ENCODE assay signal across 9 mouse cellular contexts in the genomic region with DNA sequence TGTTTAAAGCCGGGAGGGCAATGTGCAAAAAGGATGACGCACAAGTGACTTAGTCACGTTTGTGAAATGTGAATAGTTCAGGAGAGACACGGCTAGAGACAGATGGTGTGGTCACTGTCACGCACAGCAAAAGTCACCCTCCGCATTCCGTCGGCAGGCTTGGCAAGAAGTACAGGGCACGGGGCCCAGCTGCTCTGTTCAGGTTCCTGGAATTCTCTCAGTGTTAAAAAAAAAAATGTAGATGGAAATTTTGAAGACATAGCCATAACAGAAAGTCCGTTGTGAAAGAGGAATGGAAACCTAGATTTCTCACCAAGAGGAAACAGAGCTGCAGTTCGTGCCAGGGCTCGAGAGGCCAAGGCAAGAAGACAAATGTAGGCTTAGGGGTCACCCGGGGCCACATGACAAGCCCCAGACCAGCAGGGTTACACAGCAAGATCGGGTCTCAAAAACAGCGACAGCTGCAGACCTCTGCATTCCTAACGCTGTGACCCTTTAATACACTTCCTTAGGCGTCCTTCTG. TPM values are rescaled to one million over a fixed set of nuclear protein-coding genes. Genes with fewer than 3 reads are reported as not detected.
DNase-seq lines count a peak whose midpoint lies in the region; ATAC-seq and TF ChIP-seq lines count a peak whose summit lies in the region.
"Had no signal": no experiment of that assay in that cellular context is flagged by ENCODE, and none has a peak within 500 bp of the region (broad histone marks: within the 10 kb centered on the region; RNA-seq: fewer than 3 reads in every experiment).

No protein-coding gene starts in this region.

- peaks cover 0 to 15% of the 10 kb centered on the region in 2 experiments; a peak in 2 of 4 replicates for H3K36me3 ChIP-seq in MEL (ENCODE audit: control insufficient read depth in 1 of 2, insufficient read depth in 2 of 2, low read length in 2 of 2)
- H3K36me3 ChIP-seq in kidney, adult 2 months (ENCODE audit: control insufficient read depth, insufficient read depth, low read length), result no peaks in the 10 kb centered on the region
- peaks cover 5% of the 10 kb centered on the region for H3K36me3 ChIP-seq in midbrain, embryonic 14.5 days (ENCODE audit: control insufficient read depth, insufficient read depth, low read length)

- TF ChIP-seq RAD21 in MEL (IDR thresholded peaks at IDR 0.05; ENCODE audit: low read depth, low read length), result no peak

- peak; percentile 23 for DNase-seq in embryo, embryonic 10.5 days (ENCODE audit: low spot score)
- no peak for DNase-seq in embryo, embryonic 9.5 days (ENCODE audit: extremely low spot score)
- peak; percentile 61 for DNase-seq in MEL (ENCODE audit: low read depth, low spot score)
- DNase-seq in kidney, adult 2 months, result peak; percentile 82
- peak; percentile 68 to 84 for DNase-seq in lung, postnatal 4 days
- DNase-seq in layer of hippocampus, adult 8-10 months (ENCODE audit: low spot score in 2 of 2), result no peak
- no peak for DNase-seq in midbrain, embryonic 14.5 days

- WGBS in kidney, adult 2 months, result 18% methylated on average over 17 of the region's 17 CpGs
- 57% methylated on average over 17 of the region's 17 CpGs for WGBS in midbrain, embryonic 14.5 days

- H3K9ac ChIP-seq in MEL (ENCODE audit: control insufficient read depth, low read depth, low read length, poor library complexity, severe bottlenecking), result peak overlapping the region; percentile 56
- H3K9ac ChIP-seq in midbrain, embryonic 14.5 days (replicated peaks; ENCODE audit: low read length), result no peak overlapping the region
- H3K9ac ChIP-seq: neural tube, embryonic 13.5 days had no signal

- H3K4me2 ChIP-seq in midbrain, embryonic 14.5 days (ENCODE audit: low read length), result no peak overlapping the region
- H3K4me2 ChIP-seq: neural tube, embryonic 13.5 days had no signal

- H3K27ac ChIP-seq in MEL (ENCODE audit: control insufficient read depth, low read depth, low read length), result peak overlapping the region; percentile 32
- peak overlapping the region; percentile 89 for H3K27ac ChIP-seq in embryonic fibroblast, embryonic 13.5 days (ENCODE audit: insufficient read depth, low read length)
- peak overlapping the region; percentile 43; the same call in 1 of the 2 replicates for H3K27ac ChIP-seq in kidney, adult 2 months (ENCODE audit: insufficient read depth, low read depth, low read length)
- no peak overlapping the region for H3K27ac ChIP-seq in midbrain, embryonic 14.5 days (replicated peaks; ENCODE audit: low read depth, low read length)
- H3K27ac ChIP-seq: neural tube, embryonic 13.5 days had no signal

- peak overlapping the region; percentile 53 to 72 for H3K4me3 ChIP-seq in MEL (ENCODE audit: control insufficient read depth in 1 of 2, insufficient read depth in 1 of 2, low read depth in 2 of 2, low read length in 2 of 2)
- H3K4me3 ChIP-seq in embryonic fibroblast, embryonic 13.5 days (ENCODE audit: insufficient read depth, low read length), result no peak overlapping the region
- H3K4me3 ChIP-seq in kidney, adult 2 months (ENCODE audit: insufficient read depth, low read depth, low read length), result no peak overlapping the region
- H3K4me3 ChIP-seq in midbrain, embryonic 14.5 days (replicated peaks; ENCODE audit: low read depth, low read length), result no peak overlapping the region
- H3K4me3 ChIP-seq: neural tube, embryonic 13.5 days had no signal

- peaks cover 12 to 30% of the 10 kb centered on the region in 2 experiments for H3K4me1 ChIP-seq in MEL (ENCODE audit: control insufficient read depth in 1 of 2, insufficient read depth in 2 of 2, low read length in 2 of 2)
- no peaks in the 10 kb centered on the region for H3K4me1 ChIP-seq in embryonic fibroblast, embryonic 13.5 days (ENCODE audit: control insufficient read depth, insufficient read depth, low read length)
- H3K4me1 ChIP-seq in kidney, adult 2 months (ENCODE audit: control insufficient read depth, insufficient read depth, low read length), result peaks cover 3% of the 10 kb centered on the region; the same call in 1 of the 2 replicates
- 0 out of 2 replicates have a peak, but pooled peaks cover 3% of the 10 kb centered on the region for H3K4me1 ChIP-seq in midbrain, embryonic 14.5 days (ENCODE audit: control insufficient read depth, insufficient read depth, low read length)

- no peak for TF ChIP-seq CTCF in MEL (IDR thresholded peaks at IDR 0.05 in 2 of 3, conservative IDR thresholded peaks at IDR 0.05 in 1 of 3; ENCODE audit: control insufficient read depth in 1 of 3, insufficient read depth in 1 of 3, low read depth in 2 of 3, low read length in 3 of 3, poor library complexity in 1 of 3, severe bottlenecking in 1 of 3)
- no peak for TF ChIP-seq CTCF in embryonic fibroblast, embryonic 13.5 days (IDR thresholded peaks at IDR 0.05; ENCODE audit: borderline replicate concordance, insufficient read depth, low read length)
- TF ChIP-seq CTCF in kidney, adult 2 months (conservative IDR thresholded peaks at IDR 0.05; ENCODE audit: insufficient read depth, insufficient read length, low read depth, low read length), result no peak

- H3K9me3 ChIP-seq in MEL (replicated peaks; ENCODE audit: insufficient read depth, low read length), result no peaks in the 10 kb centered on the region
- H3K9me3 ChIP-seq in midbrain, embryonic 14.5 days (ENCODE audit: control insufficient read depth, low read length), result no peaks in the 10 kb centered on the region
- H3K9me3 ChIP-seq: neural tube, embryonic 13.5 days had no signal

- no peaks in the 10 kb centered on the region; the same call in 1 of the 2 replicates for H3K79me2 ChIP-seq in MEL (ENCODE audit: control insufficient read depth, insufficient read depth, low read length, poor library complexity)

- TF ChIP-seq EP300 in MEL (IDR thresholded peaks at IDR 0.05; ENCODE audit: low read depth in 1 of 2, low read length in 2 of 2), result no peak

- TF ChIP-seq POLR2A in MEL (IDR thresholded peaks at IDR 0.05; ENCODE audit: control insufficient read depth in 1 of 2, insufficient read depth in 1 of 2, low read depth in 1 of 2, low read length in 2 of 2, poor library complexity in 1 of 2), result no peak
- TF ChIP-seq POLR2A in embryonic fibroblast, embryonic 13.5 days (IDR thresholded peaks at IDR 0.05; ENCODE audit: low read depth, low read length), result 0 out of 2 replicates have a peak, but pooled peaks have one; percentile 5
- TF ChIP-seq POLR2A in kidney, adult 2 months (IDR thresholded peaks at IDR 0.05; ENCODE audit: low read depth, low read length), result no peak

- no peak for ATAC-seq in midbrain, embryonic 14.5 days (ENCODE audit: low FRiP score, low TSS enrichment)

- H3K27me3 ChIP-seq in MEL (ENCODE audit: control insufficient read depth in 1 of 2, insufficient read depth in 2 of 2, low read length in 2 of 2), result no peaks in the 10 kb centered on the region
- H3K27me3 ChIP-seq in kidney, adult 2 months (replicated peaks; ENCODE audit: control insufficient read depth, insufficient read depth, low read length), result no peaks in the 10 kb centered on the region
- H3K27me3 ChIP-seq in midbrain, embryonic 14.5 days (ENCODE audit: control insufficient read depth, insufficient read depth, low read length), result no peaks in the 10 kb centered on the region
- H3K27me3 ChIP-seq: neural tube, embryonic 13.5 days had no signal

TF ChIP-seq in MEL, 35 proteins besides CTCF, POLR2A, EP300 and RAD21 (continues in another document):
- no peak for TF ChIP-seq TBP (IDR thresholded peaks at IDR 0.05; ENCODE audit: low read depth, low read length)

RNA-seq across cellular contexts. Expression of gene Olfr279, which starts 20.7 kb away (rescaled TPM):
- total RNA-seq in MEL (2012; rRNA removed), result under 0.01 TPM in 1 of 2 replicates, not detected in the other
- polyA plus RNA-seq in MEL (2012; ENCODE audit: insufficient read depth in 1 of 2, insufficient read length in 2 of 2, low read depth in 1 of 2, low replicate concordance in 2 of 2, missing spikeins in 1 of 2), result 10 to 100 TPM in 1 of 2 experiments, under 1 TPM in 1; 0.03 to 81.4 TPM
- not detected in 2 replicates for polyA plus RNA-seq in embryonic fibroblast, embryonic 13.5 days (2011; ENCODE audit: insufficient read length, low read depth, missing spikeins)
- polyA plus RNA-seq in kidney, adult 2 months (2012; rRNA removed), result not detected in 2 replicates
- total RNA-seq in layer of hippocampus, adult 8-10 months (2022), result not detected
- polyA plus RNA-seq in midbrain, embryonic 14.5 days (2014; fragmentation: Nextera tagmentation; extraction: Ambion mirVana), result not detected in 2 replicates
- polyA plus RNA-seq: neural tube, embryonic 13.5 days had no signal

RNA-seq across cellular contexts. Expression of gene Kansl2, which starts 21.2 kb away (rescaled TPM):
- 150 and 157 TPM in 2 replicates for total RNA-seq in MEL (2012; rRNA removed)
- polyA plus RNA-seq in MEL (2012; ENCODE audit: insufficient read depth in 1 of 2, insufficient read length in 2 of 2, low read depth in 1 of 2, low replicate concordance in 2 of 2, missing spikeins in 1 of 2), result 100 to 1,000 TPM in 1 of 2 experiments, not detected in 1; 170 TPM
- polyA plus RNA-seq in embryonic fibroblast, embryonic 13.5 days (2011; ENCODE audit: insufficient read length, low read depth, missing spikeins), result 91.2 and 117 TPM in 2 replicates
- 32.0 and 33.1 TPM in 2 replicates for polyA plus RNA-seq in kidney, adult 2 months (2012; rRNA removed)
- 10 to 100 TPM; 54.1 to 60.0 (median 57.2) TPM for total RNA-seq in layer of hippocampus, adult 8-10 months (2022)
- polyA plus RNA-seq in midbrain, embryonic 14.5 days (2014; fragmentation: Nextera tagmentation; extraction: Ambion mirVana), result 125 TPM in 2 replicates

RNA-seq across cellular contexts. Expression of gene Lalba, which starts 30.3 kb away (rescaled TPM):
- not detected in 2 replicates for total RNA-seq in MEL (2012; rRNA removed)
- polyA plus RNA-seq in MEL (2012; ENCODE audit: insufficient read depth in 1 of 2, insufficient read length in 2 of 2, low read depth in 1 of 2, low replicate concordance in 2 of 2, missing spikeins in 1 of 2), result not detected
- not detected in 2 replicates for polyA plus RNA-seq in embryonic fibroblast, embryonic 13.5 days (2011; ENCODE audit: insufficient read length, low read depth, missing spikeins)
- not detected in 2 replicates for polyA plus RNA-seq in kidney, adult 2 months (2012; rRNA removed)
- not detected for total RNA-seq in layer of hippocampus, adult 8-10 months (2022)
- polyA plus RNA-seq in midbrain, embryonic 14.5 days (2014; fragmentation: Nextera tagmentation; extraction: Ambion mirVana), result not detected in 2 replicates
- polyA plus RNA-seq: neural tube, embryonic 13.5 days had no signal

RNA-seq across cellular contexts. Expression of gene OR5BS1P, which starts 43.2 kb away (rescaled TPM):
- 0.04 TPM in 1 of 2 replicates, not detected in the other for total RNA-seq in MEL (2012; rRNA removed)
- not detected for polyA plus RNA-seq in MEL (2012; ENCODE audit: insufficient read depth in 1 of 2, insufficient read length in 2 of 2, low read depth in 1 of 2, low replicate concordance in 2 of 2, missing spikeins in 1 of 2)
- polyA plus RNA-seq in embryonic fibroblast, embryonic 13.5 days (2011; ENCODE audit: insufficient read length, low read depth, missing spikeins), result not detected in 2 replicates
- not detected in 2 replicates for polyA plus RNA-seq in kidney, adult 2 months (2012; rRNA removed)
- total RNA-seq in layer of hippocampus, adult 8-10 months (2022), result not detected
- polyA plus RNA-seq in midbrain, embryonic 14.5 days (2014; fragmentation: Nextera tagmentation; extraction: Ambion mirVana), result not detected in 2 replicates
- polyA plus RNA-seq: neural tube, embryonic 13.5 days had no signal

RNA-seq across cellular contexts. Expression of gene Ccnt1, which starts 57.9 kb away (rescaled TPM):
- 40.5 and 44.0 TPM in 2 replicates for total RNA-seq in MEL (2012; rRNA removed)
- polyA plus RNA-seq in MEL (2012; ENCODE audit: insufficient read depth in 1 of 2, insufficient read length in 2 of 2, low read depth in 1 of 2, low replicate concordance in 2 of 2, missing spikeins in 1 of 2), result 10 to 100 TPM; 19.5 to 63.2 TPM
- 36.3 and 40.6 TPM in 2 replicates for polyA plus RNA-seq in embryonic fibroblast, embryonic 13.5 days (2011; ENCODE audit: insufficient read length, low read depth, missing spikeins)
- polyA plus RNA-seq in kidney, adult 2 months (2012; rRNA removed), result 10.0 and 11.0 TPM in 2 replicates
- total RNA-seq in layer of hippocampus, adult 8-10 months (2022), result 10 to 100 TPM; 37.3 to 43.8 (median 42.7) TPM
- polyA plus RNA-seq in midbrain, embryonic 14.5 days (2014; fragmentation: Nextera tagmentation; extraction: Ambion mirVana), result 59.7 and 65.8 TPM in 2 replicates

Comparison
In these comparisons a context has a peak if more than half of its experiments do, and no peak if none do; other contexts are left out.
1. DNase-seq: peak in embryo, embryonic 10.5 days (single experiment), MEL (single experiment), kidney, adult 2 months (single experiment) and lung, postnatal 4 days (2 of 2); none in embryo, embryonic 9.5 days (single experiment), layer of hippocampus, adult 8-10 months (0 of 2) and midbrain, embryonic 14.5 days (single experiment).
2. H3K4me3 ChIP-seq: peak in MEL (2 of 2); none in embryonic fibroblast, embryonic 13.5 days (single experiment), kidney, adult 2 months (single experiment) and midbrain, embryonic 14.5 days (single experiment).